Mouse (Mus musculus): ENCODE results near the gene Ccdc9.

Gene Ccdc9

GRCm38 (mm10) chr7:16286026-16286961 lies at the start of gene Ccdc9:
Gene Ccdc9 (minus strand): TSS chr7:16286795.
- peak; percentile 100 for DNase-seq

GRCm38 (mm10) chr7:16329146-16329545 lies 42.6 kb upstream of the Ccdc9 start:
- DNase-seq = no peak

GRCm38 (mm10) chr7:16326607-16326971 lies 40.0 kb upstream of the Ccdc9 start:
- no peak for DNase-seq

GRCm38 (mm10) chr7:16325920-16326606 lies 39.5 kb upstream of the Ccdc9 start:
- peak; percentile 84 for DNase-seq

GRCm38 (mm10) chr7:16324661-16325060 lies 38.1 kb upstream of the Ccdc9 start:
- no peak for DNase-seq

- DNase-seq = no peak
Measured at GRCm38 (mm10) chr7:16320479-16320878, 33.9 kb upstream of the Ccdc9 start.

- no peak for DNase-seq
Measured at GRCm38 (mm10) chr7:16319216-16319615, 32.6 kb upstream of the Ccdc9 start.

- no peak for DNase-seq
Measured at GRCm38 (mm10) chr7:16317094-16317493, 30.5 kb upstream of the Ccdc9 start.

- DNase-seq = peak; percentile 17
Measured at GRCm38 (mm10) chr7:16315222-16315759, 28.7 kb upstream of the Ccdc9 start.

GRCm38 (mm10) chr7:16314221-16314775 lies 27.7 kb upstream of the Ccdc9 start:
- DNase-seq = no peak

- DNase-seq = peak; percentile 91
Measured at GRCm38 (mm10) chr7:16313481-16314220, 27.1 kb upstream of the Ccdc9 start.

- DNase-seq = peak; percentile 94
Measured at GRCm38 (mm10) chr7:16312672-16313311, 26.2 kb upstream of the Ccdc9 start.

GRCm38 (mm10) chr7:16312011-16312671 lies 25.5 kb upstream of the Ccdc9 start:
- no peak for DNase-seq

GRCm38 (mm10) chr7:16311453-16312004 lies 24.9 kb upstream of the Ccdc9 start:
- peak; percentile 43 for DNase-seq

- DNase-seq = peak; percentile 47
Measured at GRCm38 (mm10) chr7:16310521-16311452, 24.2 kb upstream of the Ccdc9 start.

- peak; percentile 82 for DNase-seq
Measured at GRCm38 (mm10) chr7:16310020-16310520, 23.5 kb upstream of the Ccdc9 start.

- DNase-seq = peak; percentile 90
Measured at GRCm38 (mm10) chr7:16309318-16310019, 22.9 kb upstream of the Ccdc9 start.

- DNase-seq = no peak
Measured at GRCm38 (mm10) chr7:16308555-16309317, 22.1 kb upstream of the Ccdc9 start.
